Mouse (Mus musculus) frontal cortex, postnatal 14 days (tissue): ENCODE data around the gene Zfp296.
A peak's percentile ranks its signal among the peaks of the same experiment; 100 is the strongest.

ENCODE experiments used
- DNase-seq, 2 experiments: peaks; one replicate each; pipeline ENCODE4 v3.0.0; 2022; ENCODE audit warnings: low spot score in 2 of 2

The Zfp296 gene

DNA sequence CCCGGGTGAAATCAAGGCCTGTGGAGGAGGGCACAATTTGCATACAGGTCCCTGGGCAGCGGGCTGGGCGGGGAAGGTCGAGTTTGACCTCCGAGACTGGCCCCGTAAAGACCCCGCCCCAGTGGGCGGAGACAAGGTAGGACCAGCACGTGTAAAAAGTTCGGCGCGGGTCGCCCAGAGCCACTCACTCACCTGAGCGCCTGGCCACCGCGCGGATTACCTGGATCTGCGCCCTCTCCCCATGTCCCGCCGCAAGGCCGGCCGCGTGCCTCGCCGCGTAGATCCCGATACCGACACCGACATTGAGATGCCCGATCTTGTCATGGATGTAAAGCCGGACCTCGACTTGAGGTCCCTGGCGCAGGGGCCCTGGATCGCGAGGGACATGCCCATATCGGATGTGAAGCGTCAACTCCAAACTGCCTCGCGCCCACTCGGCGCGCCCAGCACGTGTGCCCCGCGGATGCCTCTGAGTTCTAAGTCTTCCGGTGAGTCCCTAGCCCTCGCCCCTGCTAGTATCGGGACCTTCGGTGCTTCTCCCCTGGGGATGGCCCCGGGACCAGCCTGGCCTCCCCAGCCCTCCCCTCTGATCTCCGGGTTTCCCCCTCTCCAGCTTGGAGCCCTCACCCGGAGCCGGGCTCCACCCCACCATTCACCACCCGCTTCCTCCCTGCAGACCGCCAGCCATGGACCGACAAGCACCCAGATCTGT is at the start of gene Zfp296, which contains the start of gene Gemin7:
Zfp296 (plus strand) TSS at position 147 of the 712 bp plus-strand sequence.
Gemin7 (minus strand) TSS at position 455 of the 712 bp plus-strand sequence.
- no peak for DNase-seq

DNA sequence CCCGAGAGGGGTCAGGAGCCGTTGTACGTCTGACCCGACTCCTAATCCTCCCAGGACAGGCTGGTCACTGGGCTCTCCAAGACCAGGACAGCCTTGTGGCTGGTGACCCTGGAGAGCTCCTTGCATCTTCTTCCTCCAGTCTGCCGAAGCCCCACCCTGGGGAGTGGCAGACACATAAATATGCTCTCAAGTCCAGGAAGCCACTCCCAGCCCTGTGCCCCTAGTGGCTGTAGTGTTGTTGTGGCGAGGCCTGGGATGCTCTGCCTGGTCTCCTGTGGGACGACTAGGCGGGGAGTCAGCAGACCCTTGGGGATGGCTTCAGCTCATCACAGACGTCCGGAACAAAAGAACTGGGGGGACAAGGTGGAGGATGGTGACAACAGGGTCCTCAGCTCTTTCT is 46.0 kb upstream of the Zfp296 start:
- DNase-seq: no peak

DNA sequence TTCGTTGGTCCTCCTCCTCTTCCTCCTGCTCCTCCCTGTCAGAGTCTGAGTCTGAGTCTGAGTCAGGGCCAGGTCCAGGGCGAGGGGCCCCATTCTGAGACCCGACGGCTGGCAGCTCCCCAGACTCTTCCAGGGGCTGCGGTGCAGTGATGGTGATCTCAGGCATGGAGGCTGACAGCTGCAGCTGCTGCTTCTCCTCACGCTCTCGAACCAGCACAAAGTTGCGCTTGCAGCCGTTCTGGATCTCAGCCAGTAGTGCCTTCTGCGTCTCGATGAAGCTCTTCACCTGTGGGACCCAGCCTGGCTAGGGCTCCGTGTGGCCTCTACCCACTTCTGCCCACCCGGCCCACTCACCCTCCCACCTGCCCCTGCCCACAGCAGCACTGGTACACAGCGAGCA is 44.8 kb upstream of the Zfp296 start:
- no peak for DNase-seq

DNA sequence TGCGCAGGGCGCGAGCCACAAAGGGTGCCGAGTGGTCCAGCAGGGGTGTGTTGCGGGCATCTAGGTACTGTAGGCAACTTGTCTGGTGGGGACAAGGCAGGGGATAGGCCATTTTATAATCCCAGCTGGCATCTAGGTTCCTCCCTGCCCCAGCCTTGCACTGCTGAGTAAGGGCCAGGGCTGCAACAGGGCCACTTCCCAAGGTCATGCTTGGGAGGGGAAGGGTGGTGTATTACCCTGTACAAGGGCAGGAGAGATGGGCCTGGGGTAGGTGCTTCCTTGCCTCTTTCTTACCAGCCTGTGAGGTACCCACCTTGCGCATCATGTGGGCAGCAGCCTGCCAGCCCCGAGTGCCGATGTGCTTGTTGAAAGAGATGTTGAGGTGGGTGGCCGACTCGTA is 42.4 kb upstream of the Zfp296 start:
- DNase-seq: no peak

DNA sequence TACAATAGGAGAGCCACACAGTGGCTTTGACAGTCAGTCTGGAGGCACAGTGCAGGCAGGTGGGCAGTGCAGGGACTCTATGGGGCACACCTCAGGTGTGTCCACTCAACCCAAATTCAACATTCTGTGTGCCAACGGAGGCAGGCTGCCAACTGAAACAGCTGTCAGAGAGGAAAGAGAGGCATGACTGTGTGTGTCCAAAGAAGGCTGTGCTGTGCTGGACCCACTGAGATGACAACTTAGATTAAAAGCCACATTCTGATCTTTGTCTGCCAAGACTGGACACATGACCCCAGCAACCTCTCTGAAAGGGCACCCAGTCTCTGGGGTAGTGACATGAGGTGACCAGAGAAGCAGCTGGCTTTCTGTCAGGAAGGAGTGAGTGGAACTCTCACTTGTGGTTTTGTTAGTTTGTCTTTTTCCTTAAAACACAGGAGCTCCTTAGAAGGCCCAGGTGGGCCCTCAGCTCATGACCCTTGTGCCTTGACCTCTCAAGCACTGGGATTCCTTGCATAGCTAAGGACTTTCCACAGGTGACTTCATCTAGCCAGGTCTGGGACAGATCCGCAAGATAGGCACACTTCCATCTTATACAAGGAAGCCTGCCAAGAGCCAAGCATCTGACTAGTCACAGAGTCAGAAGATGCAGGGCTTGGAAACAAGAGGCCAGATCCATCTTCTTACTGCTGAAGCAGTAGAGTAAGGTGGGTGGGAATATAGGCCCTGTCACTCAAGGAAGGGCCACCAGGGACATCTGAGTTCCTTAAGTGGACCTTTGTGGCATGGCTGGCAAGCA is 36.1 kb upstream of the Zfp296 start:
- no peak for DNase-seq

DNA sequence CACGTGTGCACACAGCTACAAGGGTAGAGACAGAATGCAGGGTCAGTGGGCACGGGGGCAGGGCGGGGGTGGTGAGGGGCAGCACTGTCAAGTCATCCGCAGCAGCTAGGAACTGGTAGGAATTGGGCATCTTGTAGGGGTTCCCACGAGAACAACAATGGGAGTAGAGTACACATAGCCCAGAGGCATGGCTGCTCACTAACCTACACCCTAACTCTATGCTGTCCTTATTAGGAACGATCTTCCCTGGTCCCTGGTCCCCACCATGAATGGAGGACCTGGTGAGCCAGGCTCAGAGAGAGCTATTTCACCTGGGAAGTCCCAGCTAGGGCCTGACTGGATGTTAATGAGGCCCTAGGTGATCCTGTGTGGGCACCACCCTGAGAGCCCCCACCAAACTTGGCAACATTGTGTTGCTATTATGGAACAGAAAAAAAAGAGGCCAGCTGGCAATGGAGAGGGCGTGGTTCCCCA is 35.4 kb upstream of the Zfp296 start:
- DNase-seq: no peak

DNA sequence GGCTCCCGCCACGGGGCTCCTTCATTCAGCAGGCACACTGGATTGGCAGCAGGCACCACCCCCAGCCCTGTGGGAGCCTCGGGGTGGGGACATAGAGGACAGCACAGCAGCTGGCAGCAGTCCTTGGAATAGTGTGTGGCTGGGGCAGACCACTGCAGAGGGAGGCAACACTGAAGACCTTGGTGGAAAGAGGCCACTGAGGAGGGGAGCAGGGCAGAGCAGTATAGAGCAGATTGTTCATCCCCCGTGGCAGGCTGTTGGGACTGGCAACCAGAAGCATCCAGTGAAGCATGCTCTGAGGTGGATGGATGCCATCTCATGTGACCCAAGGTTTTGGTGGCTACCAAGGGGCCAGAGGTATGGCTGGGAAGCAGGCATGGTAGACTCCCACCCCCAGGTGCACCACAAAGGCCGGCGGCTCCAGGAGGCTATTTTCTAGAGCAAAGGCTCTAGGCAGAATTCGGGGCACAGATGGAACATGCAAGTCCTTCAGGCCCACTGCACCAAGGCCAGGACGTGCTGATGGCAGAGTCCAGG is 34.9 kb upstream of the Zfp296 start:
- no peak for DNase-seq

DNA sequence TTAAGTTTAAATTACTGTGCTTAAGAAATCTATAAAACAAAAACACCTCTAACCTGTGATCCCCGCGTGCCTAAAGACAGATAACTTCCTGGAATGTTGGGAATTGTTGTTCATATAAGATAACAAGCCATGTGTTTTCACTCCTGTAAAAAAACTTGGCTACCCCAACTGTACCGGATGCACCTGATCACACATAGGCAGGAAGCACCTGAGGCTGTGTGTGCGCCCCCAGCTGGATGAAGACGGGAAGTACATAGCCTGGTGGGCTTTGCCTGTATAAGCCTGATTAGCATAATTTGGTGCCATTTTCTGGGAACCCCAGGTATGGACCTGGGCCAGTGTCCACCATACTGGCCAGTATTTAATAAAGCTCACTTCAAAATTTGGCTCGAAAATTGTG is 33.5 kb upstream of the Zfp296 start:
- DNase-seq: no peak

DNA sequence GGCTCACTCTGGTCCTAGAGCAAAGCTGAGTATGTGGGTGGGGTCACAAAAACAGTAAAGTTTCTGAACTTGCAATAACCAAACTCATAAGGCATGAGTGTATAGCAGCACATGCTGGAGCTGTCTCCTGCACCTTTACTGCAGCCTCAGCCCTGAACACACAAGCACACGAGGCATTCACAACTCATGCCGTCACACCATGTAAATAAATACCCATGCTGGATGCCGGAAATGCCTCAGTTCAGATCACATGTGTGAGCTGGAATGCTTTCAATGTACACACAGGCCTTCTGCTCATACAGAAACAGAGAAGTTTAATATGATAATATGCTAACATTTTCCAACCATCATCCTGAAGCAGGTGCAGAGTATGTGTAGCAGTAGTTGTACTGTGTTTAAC is 31.1 kb upstream of the Zfp296 start:
- DNase-seq: no peak

DNA sequence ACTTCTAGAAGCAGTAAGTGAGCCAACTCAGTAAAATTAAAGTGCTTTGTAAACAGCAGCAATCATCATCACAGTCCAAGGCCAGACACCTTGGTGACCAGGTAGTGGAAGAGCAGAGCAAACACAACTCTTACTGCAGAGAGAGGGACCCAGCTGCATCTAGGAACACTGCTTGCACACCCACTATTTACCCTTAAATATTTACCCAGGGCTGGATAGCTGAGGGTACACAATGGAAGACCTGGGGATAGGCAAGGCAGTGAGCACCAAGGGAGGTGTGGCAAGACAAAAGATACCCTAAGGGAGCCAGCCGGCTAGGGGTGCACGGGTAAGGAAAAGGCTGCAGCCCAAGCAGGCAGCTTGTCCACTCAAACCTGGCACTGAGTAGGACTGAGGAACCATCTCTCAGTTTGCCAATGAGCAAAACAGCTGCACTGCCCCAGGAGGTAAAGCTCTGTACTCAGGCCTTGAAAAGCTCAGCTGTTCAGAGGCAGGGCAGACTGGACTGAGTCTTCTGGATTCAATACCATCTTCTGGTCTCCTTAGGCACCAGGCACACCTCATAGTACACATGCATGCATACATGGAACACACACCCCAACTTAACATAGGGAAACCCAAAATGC is 29.6 kb upstream of the Zfp296 start:
- no peak for DNase-seq

DNA sequence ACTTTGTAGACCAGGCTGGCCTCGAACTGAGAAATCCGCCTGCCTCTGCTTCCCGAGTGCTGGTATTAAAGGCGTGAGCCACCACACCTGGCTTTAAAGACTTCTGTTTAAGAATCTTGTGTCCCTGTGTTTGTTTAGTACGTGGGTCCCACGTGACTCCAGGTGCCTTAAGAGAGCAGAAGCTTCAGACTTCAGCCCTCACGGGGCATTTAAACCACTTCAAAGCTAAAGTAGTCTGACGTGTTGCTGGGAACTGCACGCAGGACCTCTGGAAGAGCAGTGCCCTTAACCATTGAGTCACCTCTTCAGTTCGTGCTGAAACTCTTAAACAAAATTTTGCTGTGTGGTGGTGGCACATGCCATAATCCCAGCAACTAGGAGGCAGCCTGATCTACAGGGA is 27.7 kb upstream of the Zfp296 start:
- no peak for DNase-seq

DNA sequence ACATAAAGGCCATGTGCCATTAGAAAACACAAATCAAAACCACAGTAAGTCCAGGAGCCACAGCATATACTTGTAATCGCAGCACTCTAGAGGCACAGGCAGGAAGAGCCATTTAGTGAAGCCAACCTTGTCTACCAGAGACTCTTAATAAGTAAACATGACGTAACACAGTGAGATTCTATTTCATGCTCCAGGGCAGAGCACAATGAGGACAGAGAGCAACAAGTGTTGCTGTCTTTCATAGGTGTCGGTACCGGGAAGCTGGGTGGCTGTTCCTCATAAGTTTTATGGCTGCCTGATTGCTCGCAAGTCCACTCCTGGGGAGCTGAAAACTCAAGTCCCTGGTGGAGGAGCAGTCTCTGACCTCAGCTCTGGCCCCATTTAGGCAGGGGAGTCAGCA is 25.5 kb upstream of the Zfp296 start:
- no peak for DNase-seq

DNA sequence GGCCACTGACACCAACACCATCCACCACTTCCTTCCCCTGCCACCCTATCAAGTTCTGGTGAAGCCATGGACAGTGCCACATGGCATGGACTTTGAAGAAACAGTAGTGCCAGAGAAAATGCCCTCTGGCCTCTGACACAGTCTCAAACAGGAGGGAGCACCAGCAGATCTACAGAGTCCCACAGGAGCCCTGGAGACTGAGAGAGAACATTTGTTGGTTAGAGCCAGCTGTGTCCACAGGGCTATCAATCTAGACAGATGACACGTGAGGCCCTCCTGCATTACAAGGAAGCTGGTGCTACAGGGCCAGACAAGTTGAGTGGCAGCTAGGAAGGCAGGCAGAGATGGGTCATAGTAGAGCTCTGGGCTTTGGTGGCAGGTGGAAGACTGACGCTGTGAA is 24.6 kb upstream of the Zfp296 start:
- no peak for DNase-seq

DNA sequence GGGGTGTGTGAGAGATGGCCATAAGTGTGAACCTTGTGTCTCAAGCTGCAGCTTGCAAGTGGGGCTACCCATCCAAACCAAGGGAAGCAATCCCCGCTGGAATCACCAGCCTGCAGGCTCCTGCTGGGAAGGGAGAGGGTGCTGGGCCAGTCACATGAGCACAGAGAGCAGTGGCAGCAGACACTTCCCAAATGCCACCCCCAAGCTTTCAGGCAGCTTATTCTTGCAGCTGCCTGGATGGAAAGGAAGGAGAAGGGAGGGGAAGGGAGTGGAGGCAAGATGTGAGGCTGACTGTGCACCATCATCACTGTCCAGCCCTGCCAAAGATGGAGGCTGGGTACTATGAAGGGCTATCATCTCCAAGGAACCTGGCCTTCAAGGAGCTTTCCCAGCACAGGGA is 22.9 kb upstream of the Zfp296 start:
- peak in 1 of 2 experiments; percentile 53 for DNase-seq

DNA sequence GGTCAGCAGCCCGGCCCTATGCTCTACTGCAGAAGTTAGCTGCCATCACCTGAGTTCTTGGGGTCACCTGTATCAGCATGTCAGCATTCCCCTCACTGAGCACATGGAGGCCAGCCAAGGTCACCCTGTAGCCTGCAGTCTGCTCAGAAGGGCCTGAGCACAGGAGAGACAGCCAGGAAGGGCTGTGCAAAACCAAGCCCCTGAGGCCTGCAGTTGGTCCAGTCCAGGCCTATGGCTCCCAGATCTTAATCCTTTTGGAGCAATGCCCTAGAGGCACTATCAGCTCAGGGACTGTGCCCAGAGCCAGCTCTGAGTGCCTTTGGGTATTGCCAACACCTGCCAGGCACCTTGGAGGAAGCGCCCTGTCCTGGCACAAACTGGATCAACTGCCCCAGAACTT is 20.0 kb upstream of the Zfp296 start:
- no peak for DNase-seq

DNA sequence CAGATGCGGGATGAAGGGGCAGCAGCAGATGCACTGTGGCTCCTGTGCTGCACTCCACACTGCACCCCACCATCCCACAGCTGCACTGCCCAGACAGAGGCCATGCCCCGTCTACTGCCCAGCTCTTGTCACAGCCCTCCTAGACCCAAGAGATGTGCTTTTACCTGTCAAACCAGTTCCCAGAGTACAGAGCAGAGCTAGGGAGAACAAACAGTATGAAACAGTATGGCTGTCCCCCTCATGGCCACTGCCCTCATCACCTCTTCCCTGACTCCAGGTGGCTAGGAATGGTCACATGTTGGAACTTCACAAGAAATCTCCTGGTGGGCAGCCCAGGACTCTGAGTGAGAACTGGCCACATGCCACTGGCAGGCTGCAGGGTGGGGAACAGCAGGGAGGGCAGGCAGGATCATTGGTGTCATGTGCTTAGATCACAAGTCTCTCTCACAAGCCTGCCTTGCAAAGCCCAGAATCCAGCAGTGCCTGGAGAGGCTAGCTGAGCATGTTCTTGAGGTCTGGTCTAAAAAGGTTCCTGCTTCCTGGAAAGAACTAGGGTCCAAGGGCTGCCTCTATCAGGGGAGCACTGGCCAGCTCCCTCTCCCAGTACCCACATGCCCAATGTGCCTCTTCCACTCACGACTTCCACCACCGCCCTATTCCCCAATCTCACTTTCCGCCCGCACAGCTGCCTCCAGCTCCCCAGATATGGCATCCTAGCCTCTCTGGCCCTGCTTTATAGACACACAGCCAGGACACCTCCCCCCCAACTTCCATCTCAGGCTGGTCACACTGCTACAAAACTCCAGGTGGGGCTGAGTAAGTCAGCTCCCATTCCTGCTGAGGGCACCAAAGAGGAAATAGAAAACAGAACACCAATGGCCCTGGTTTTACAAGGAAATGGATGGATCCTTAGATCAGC is 18.8 kb upstream of the Zfp296 start:
- DNase-seq: no peak

DNA sequence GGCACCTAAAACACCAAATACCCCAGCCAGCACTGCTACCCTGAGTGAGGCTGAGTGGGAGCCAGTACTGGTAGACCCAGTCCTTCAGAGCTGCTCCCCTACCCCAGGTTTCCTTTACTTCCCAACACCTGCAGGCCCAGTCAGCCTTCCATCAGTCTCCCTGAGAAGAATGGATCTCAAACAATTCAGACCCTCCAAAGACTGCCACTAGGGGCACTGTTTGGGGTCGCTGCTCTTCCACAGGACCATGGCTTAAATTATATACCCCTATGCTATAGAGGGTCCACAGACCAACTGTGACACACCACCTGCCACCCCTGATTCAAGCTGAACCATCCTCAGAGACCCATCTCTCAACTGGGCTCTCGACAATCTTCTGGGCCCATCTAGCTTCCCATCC is 18.1 kb upstream of the Zfp296 start:
- DNase-seq: no peak

DNA sequence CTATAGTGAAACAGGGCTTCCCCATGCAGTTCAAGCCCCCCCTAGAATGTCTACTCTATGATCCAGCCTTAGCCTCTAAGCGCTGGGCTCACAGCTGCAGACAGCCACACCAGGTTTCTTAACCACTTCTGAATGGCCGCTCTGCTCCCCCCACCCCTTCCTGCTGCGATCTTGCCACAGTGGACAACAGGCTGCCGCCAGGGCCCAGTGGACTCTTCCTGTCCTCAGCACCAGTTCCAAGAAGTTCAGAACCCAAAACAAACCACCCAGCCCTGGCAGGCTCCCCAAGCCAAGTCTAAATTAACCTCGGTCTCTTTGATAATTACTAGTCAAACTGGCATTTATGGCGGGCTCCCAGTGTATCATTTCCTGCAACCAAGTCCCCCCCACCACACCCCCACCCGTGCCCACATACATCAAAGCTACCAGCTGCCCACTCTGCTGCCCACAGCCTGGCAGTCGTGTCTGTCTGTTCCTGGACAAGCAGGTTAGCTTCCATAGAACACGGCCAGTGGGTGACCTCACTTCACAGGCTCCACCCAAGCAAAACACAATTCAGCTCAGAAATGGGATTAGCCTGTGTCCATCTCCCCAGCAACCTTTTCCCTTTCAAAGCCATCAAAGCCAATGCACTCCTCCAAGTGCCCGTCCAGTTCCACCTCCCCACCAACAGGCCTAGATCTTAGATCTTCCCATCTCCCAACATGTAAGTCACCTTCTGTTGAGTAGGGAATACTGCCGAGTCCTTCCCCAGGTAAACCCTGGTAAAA is 16.4 kb upstream of the Zfp296 start:
- no peak for DNase-seq

DNA sequence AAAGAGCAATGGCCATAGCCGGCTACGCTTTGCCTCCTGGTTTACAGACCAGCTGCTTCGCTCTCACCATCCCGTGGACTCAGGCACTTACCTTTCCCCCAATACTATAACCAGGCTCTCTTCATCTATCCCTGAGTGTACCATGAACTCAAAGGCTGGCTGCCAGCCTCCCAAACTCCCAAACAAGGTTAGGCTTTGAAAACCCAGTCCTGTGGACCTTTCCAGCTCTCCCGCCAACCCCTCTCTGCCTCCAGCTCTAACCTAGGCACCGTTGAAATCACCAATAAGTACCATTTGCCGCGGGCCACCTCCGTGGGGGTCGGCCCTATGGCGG is 15.7 kb upstream of the Zfp296 start:
- DNase-seq: no peak

DNA sequence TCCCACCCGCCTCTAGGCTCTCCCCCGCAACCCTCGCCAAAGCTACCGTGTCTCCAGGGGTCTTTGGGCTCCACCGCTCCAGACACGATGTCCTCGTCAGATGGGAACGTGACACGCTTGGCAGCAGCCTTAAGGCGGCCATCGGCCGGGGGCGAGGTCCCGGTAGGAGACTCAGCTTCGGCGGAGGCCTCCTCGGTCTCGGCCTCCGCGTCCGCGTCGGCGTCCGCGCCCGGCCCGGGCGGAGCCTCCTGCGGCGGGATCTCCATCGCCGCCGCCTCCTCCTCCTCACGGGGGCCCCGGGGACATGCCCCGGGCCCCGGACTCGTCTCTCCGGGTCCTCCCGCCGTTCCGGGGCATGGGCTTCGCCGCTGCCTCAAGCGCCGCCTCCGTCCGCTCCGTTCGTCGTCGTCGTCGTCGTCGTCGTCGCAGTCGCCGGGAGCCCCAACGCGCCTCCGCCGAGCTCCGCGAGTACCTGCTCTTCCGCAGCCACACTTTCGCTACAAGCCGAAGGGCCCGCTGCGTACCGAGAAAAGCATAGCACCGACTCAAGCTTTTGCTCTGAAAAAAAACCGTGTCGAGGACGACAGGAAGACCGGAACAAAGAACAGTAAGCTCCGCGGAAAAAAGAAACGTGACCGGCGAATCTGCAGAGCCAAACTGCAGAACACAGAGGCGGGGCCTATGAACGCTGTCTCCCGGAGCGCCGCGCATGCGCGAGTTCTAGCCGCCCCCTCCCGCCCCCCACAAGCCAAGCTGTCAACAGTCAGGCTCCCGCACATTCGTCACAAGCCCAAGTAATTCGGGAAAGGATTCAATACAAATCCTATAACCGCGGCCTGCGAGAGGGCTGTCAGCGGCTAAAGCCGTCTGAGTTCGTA is 15.1 kb upstream of the Zfp296 start:
- peak; percentile 81 for DNase-seq
